In genomic region chr17:34101185-34101584, GRCm38 (mm10) we compare ENCODE assay signal across 10 mouse cellular contexts. TPM values are rescaled to one million over a fixed set of nuclear protein-coding genes. Genes with fewer than 3 reads are reported as not detected.
DNase-seq lines count a peak whose midpoint lies in the region; ATAC-seq lines count a peak whose summit lies in the region.
"Had no signal": no experiment of that assay in that cellular context is flagged by ENCODE, and none has a peak within 500 bp of the region (broad histone marks: within the 10 kb centered on the region; RNA-seq: fewer than 3 reads in every experiment).

No protein-coding gene starts in this region.

- 0 out of 2 replicates have a peak, but pooled peaks have one; percentile 42 for ATAC-seq in kidney, embryonic 16.5 days (ENCODE audit: low FRiP score, low TSS enrichment)
- ATAC-seq in erythroid progenitor cell, adult 5-6 weeks (replicated peaks; ENCODE audit: low FRiP score, poor library complexity, severe bottlenecking): 0 out of 2 replicates have a peak, but pooled peaks have one; percentile 5
- peak; percentile 21; the same call in 1 of the 2 replicates for ATAC-seq in neural tube, embryonic 14.5 days (ENCODE audit: low read depth)
- no peak for ATAC-seq in frontal cortex, adult (ENCODE audit: low TSS enrichment)
- ATAC-seq in cerebellum, adult (ENCODE audit: insufficient number of reproducible peaks, low FRiP score, low TSS enrichment): no peak

- peaks cover 2% of the 10 kb centered on the region; the same call in 1 of the 2 replicates for H3K9me3 ChIP-seq in kidney, embryonic 16.5 days (ENCODE audit: low read length)
- H3K9me3 ChIP-seq in limb, embryonic 10.5 days (replicated peaks): no peaks in the 10 kb centered on the region
- no peaks in the 10 kb centered on the region for H3K9me3 ChIP-seq in neural tube, embryonic 14.5 days (ENCODE audit: control insufficient read depth, low read length)

- no peak overlapping the region for H3K4me2 ChIP-seq in kidney, embryonic 16.5 days (replicated peaks; ENCODE audit: low read depth, low read length)
- H3K4me2 ChIP-seq in neural tube, embryonic 14.5 days (ENCODE audit: low read depth, low read length): no peak overlapping the region

- no peak overlapping the region for H3K4me3 ChIP-seq in kidney, embryonic 16.5 days (ENCODE audit: low read length)
- H3K4me3 ChIP-seq in limb, embryonic 10.5 days: peak overlapping the region; percentile 33; the same call in 1 of the 2 replicates
- H3K4me3 ChIP-seq in neural tube, embryonic 14.5 days (ENCODE audit: low read depth, low read length): no peak overlapping the region

- DNase-seq in kidney, adult 11 months: no peak
- DNase-seq in limb, embryonic 10.5 days (ENCODE audit: low spot score): no peak
- DNase-seq in embryo, embryonic 9.5 days (ENCODE audit: extremely low spot score): no peak

- H3K27ac ChIP-seq in kidney, embryonic 16.5 days (ENCODE audit: low read length): no peak overlapping the region
- H3K27ac ChIP-seq in limb, embryonic 10.5 days: no peak overlapping the region
- no peak overlapping the region for H3K27ac ChIP-seq in neural tube, embryonic 14.5 days (ENCODE audit: low read depth, low read length)

- no peaks in the 10 kb centered on the region for H3K27me3 ChIP-seq in kidney, embryonic 16.5 days (ENCODE audit: insufficient read depth, low read length)
- H3K27me3 ChIP-seq in limb, embryonic 10.5 days (ENCODE audit: low read depth, poor library complexity, severe bottlenecking): peaks cover 10% of the 10 kb centered on the region; the same call in 1 of the 2 replicates
- H3K27me3 ChIP-seq in neural tube, embryonic 14.5 days (ENCODE audit: control insufficient read depth, insufficient read depth, low read length): no peaks in the 10 kb centered on the region

- no peaks in the 10 kb centered on the region for H3K36me3 ChIP-seq in kidney, embryonic 16.5 days (ENCODE audit: insufficient read depth, low read length)
- H3K36me3 ChIP-seq in limb, embryonic 10.5 days: no peaks in the 10 kb centered on the region
- no peaks in the 10 kb centered on the region for H3K36me3 ChIP-seq in neural tube, embryonic 14.5 days (ENCODE audit: control insufficient read depth, insufficient read depth, low read length)

- no peak overlapping the region for H3K9ac ChIP-seq in kidney, embryonic 16.5 days (replicated peaks; ENCODE audit: low read length)
- no peak overlapping the region for H3K9ac ChIP-seq in neural tube, embryonic 14.5 days (replicated peaks; ENCODE audit: low read depth, low read length)

- H3K4me1 ChIP-seq in kidney, embryonic 16.5 days (ENCODE audit: insufficient read depth, low read length): 0 out of 2 replicates have a peak, but pooled peaks cover 3% of the 10 kb centered on the region
- H3K4me1 ChIP-seq in limb, embryonic 10.5 days: 0 out of 2 replicates have a peak, but pooled peaks cover 6% of the 10 kb centered on the region
- H3K4me1 ChIP-seq in neural tube, embryonic 14.5 days (ENCODE audit: control insufficient read depth, insufficient read depth, low read length): no peaks in the 10 kb centered on the region

- 34% methylated on average over 5 of the region's 5 CpGs for WGBS in kidney, embryonic 16.5 days
- WGBS in limb, embryonic 10.5 days: 29% methylated on average over 5 of the region's 5 CpGs
- 32% methylated on average over 5 of the region's 5 CpGs for WGBS in neural tube, embryonic 14.5 days

RNA-seq across cellular contexts. Expression of gene H2-Oa, which starts 9.0 kb away (rescaled TPM):
- 0.52 and 0.82 TPM in 2 replicates for polyA plus RNA-seq in kidney, embryonic 16.5 days (2015; fragmentation: Nextera tagmentation; extraction: Ambion mirVana)
- total RNA-seq in erythroid progenitor cell, adult 5-6 weeks (2015; ENCODE audit: low replicate concordance): not detected in 2 replicates
- 0.39 and 1.5 TPM in 2 replicates for total RNA-seq in erythroid progenitor cell, adult 5-6 weeks (2017; ENCODE audit: low replicate concordance)
- polyA plus RNA-seq in limb, embryonic 10.5 days (2016; fragmentation: Nextera tagmentation; extraction: Ambion mirVana): 0.31 and 0.66 TPM in 2 replicates
- not detected in 2 replicates for polyA plus RNA-seq in neural tube, embryonic 14.5 days (2014; fragmentation: Nextera tagmentation; extraction: Ambion mirVana)
- total RNA-seq: gastrocnemius, adult 18-20 months had no signal
- polyA plus RNA-seq: heart, postnatal 0 days had no signal

RNA-seq across cellular contexts. Expression of gene H2-DMa, which starts 18.2 kb away (rescaled TPM):
- polyA plus RNA-seq in kidney, embryonic 16.5 days (2015; fragmentation: Nextera tagmentation; extraction: Ambion mirVana): 18.3 and 19.0 TPM in 2 replicates
- 14.4 and 17.2 TPM in 2 replicates for total RNA-seq in erythroid progenitor cell, adult 5-6 weeks (2015; ENCODE audit: low replicate concordance)
- 12.3 and 20.4 TPM in 2 replicates for total RNA-seq in erythroid progenitor cell, adult 5-6 weeks (2017; ENCODE audit: low replicate concordance)
- polyA plus RNA-seq in limb, embryonic 10.5 days (2016; fragmentation: Nextera tagmentation; extraction: Ambion mirVana): 4.2 and 5.3 TPM in 2 replicates
- polyA plus RNA-seq in neural tube, embryonic 14.5 days (2014; fragmentation: Nextera tagmentation; extraction: Ambion mirVana): 19.1 and 20.7 TPM in 2 replicates

RNA-seq across cellular contexts. Expression of gene Brd2, which starts 21.2 kb away (rescaled TPM):
- 117 and 134 TPM in 2 replicates for polyA plus RNA-seq in kidney, embryonic 16.5 days (2015; fragmentation: Nextera tagmentation; extraction: Ambion mirVana)
- 199 and 208 TPM in 2 replicates for total RNA-seq in erythroid progenitor cell, adult 5-6 weeks (2015; ENCODE audit: low replicate concordance)
- total RNA-seq in erythroid progenitor cell, adult 5-6 weeks (2017; ENCODE audit: low replicate concordance): 191 and 208 TPM in 2 replicates
- 140 and 145 TPM in 2 replicates for polyA plus RNA-seq in limb, embryonic 10.5 days (2016; fragmentation: Nextera tagmentation; extraction: Ambion mirVana)
- polyA plus RNA-seq in neural tube, embryonic 14.5 days (2014; fragmentation: Nextera tagmentation; extraction: Ambion mirVana): 109 and 160 TPM in 2 replicates

RNA-seq across cellular contexts. Expression of gene H2-DMb2, which starts 41.9 kb away (rescaled TPM):
- polyA plus RNA-seq in kidney, embryonic 16.5 days (2015; fragmentation: Nextera tagmentation; extraction: Ambion mirVana): 24.5 and 30.3 TPM in 2 replicates
- 3.2 and 4.6 TPM in 2 replicates for total RNA-seq in erythroid progenitor cell, adult 5-6 weeks (2015; ENCODE audit: low replicate concordance)
- 2.0 and 2.8 TPM in 2 replicates for total RNA-seq in erythroid progenitor cell, adult 5-6 weeks (2017; ENCODE audit: low replicate concordance)
- polyA plus RNA-seq in limb, embryonic 10.5 days (2016; fragmentation: Nextera tagmentation; extraction: Ambion mirVana): 0.18 and 0.40 TPM in 2 replicates
- 0.16 and 0.18 TPM in 2 replicates for polyA plus RNA-seq in neural tube, embryonic 14.5 days (2014; fragmentation: Nextera tagmentation; extraction: Ambion mirVana)

RNA-seq across cellular contexts. Expression of gene H2-DMb1, which starts 51.7 kb away (rescaled TPM):
- 7.2 and 8.6 TPM in 2 replicates for polyA plus RNA-seq in kidney, embryonic 16.5 days (2015; fragmentation: Nextera tagmentation; extraction: Ambion mirVana)
- total RNA-seq in erythroid progenitor cell, adult 5-6 weeks (2015; ENCODE audit: low replicate concordance): 18.0 and 34.8 TPM in 2 replicates
- 3.9 and 23.1 TPM in 2 replicates for total RNA-seq in erythroid progenitor cell, adult 5-6 weeks (2017; ENCODE audit: low replicate concordance)
- polyA plus RNA-seq in limb, embryonic 10.5 days (2016; fragmentation: Nextera tagmentation; extraction: Ambion mirVana): 0.18 and 0.51 TPM in 2 replicates
- polyA plus RNA-seq in neural tube, embryonic 14.5 days (2014; fragmentation: Nextera tagmentation; extraction: Ambion mirVana): 0.33 and 0.43 TPM in 2 replicates

Comparison
In these comparisons a context has a peak if more than half of its experiments do, and no peak if none do; other contexts are left out.
1. ATAC-seq: peak in kidney, embryonic 16.5 days (single experiment), erythroid progenitor cell, adult 5-6 weeks (single experiment) and neural tube, embryonic 14.5 days (single experiment); none in frontal cortex, adult (single experiment) and cerebellum, adult (single experiment).